Mouse (Mus musculus) 416B (cell line): ENCODE results near the gene Itpkb.
A peak's percentile ranks its signal among the peaks of the same experiment; 100 is the strongest.

Experiments
- DNase-seq: peaks from one replicate; pipeline ENCODE4 v3.0.0; 2011; ENCODE audit warnings: low read depth

Itpkb gene

DNA sequence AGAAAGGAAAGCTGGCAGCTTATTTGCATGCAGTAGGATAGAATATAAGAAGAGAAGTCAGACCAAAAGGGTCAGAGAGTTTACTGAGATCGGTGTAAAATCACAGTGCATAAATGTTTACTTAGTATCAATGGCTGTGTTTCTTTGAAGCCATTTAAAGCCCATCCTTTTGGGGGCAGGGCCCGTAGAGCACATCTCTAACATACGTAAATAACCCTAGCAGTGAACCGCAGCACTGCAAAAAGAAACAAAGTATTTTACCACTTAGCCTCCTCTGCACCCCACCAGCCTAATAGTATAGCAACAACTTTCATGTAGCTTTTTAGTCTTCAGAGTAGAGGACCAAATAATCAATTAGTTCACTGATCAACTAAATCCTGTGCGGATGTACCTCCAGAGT lies 67.4 kb downstream of the Itpkb start:
- DNase-seq: no peak

DNA sequence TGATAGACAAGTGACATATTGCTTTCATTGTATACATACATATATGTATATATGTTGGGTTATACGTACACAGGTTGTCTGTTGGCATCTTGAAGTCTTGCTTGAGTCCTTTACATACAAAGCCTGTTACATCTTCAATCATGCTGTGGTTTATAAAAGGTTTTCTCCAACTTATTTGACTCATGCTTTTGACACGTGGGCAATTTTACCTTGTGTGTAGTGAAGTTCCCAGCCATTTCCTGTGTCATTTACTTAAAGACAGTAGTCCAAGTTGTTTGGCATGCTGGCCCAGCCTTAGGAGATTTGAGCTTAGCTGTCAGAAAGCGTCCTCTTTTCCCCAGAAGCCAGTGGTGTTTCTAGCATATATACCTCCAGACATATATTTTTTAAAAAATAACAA lies 68.2 kb downstream of the Itpkb start:
- no peak for DNase-seq

DNA sequence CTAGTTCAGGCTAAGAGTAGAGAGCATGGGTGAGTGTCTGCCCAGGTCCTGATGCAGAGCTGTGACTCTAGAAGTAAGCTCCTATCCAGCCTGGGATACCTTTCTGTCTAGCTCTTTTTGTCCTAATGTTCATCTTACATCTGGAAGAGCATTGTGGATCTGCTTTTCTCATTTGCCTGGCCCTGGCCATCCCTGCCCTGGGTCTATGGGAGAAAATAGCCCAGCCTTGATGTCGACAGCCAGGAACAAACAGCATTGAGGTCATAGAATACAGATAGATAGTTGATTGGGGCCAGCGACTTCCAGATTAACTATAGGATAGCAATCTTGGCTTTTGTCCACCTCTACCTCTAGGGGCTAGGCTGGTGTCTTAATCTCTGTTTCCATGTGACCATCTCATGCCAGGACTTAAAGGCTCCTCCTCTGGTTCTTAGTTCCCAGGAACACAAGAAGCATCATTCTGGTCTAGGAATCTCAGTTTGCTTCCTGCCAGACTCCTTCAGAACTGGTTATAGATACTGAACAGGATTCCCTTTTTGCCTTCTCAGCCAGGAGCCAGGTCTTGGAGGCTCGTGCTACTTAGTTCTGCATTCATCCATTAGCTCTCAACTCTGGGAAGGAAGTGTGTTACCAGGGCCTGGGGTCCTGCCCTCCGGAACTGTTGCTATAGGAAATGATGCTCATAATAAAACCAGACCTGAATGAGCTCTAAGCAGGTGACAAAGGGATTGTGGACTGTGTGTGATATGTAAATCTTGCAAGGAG lies 70.6 kb downstream of the Itpkb start:
- DNase-seq: no peak

GRCm38 (mm10) chr1:180401725-180402124 lies 71.4 kb downstream of the Itpkb start:
- DNase-seq: no peak

DNA sequence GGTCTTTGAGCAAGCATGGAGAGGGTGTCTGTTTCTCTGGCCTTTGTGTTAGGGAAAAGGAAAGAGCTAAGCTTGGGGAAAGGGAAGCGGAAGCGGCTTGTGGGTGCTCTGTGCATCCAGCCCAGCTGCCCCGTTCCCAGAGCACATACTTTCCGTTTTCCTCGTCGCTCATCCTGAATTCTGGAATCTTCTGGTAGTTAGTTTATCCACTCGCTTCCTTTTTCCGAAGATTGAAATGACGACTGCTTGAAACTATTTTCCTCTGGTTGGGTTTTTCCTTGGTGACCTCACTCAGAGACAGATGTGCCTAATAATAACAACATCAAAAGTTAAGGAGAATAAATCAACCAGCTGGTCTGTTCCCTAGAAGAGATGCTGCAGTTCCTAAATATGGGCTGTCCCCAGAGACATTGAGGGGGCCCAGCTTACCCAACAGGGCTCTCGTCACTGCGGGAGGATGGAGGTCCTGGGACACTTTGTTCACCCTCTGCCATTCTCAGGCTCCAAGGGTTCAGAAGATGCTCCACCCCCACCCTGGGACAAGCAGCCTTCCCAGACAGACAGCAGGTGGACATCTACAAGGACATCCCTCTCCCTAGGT lies 72.3 kb downstream of the Itpkb start:
- DNase-seq: no peak

DNA sequence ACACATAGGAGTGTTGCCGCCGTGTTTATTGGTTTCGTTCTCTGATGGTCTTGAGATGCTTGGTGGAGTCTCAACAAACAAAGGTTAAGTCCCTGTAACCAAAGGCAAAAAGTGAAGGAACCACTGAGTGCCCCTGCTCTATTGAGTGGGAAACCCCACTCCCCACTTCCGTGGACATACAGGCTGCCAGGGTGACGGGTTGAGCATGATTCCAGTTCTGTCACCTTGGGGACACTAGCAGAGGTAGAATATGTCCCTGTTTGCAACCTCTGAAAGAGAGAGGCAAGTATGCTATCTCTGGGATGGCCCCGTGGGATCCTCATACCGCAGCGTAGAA lies 73.0 kb downstream of the Itpkb start:
- DNase-seq: no peak

GRCm38 (mm10) chr1:180403694-180404606 lies 73.7 kb downstream of the Itpkb start:
- peak; percentile 97 for DNase-seq

GRCm38 (mm10) chr1:180404706-180405105 lies 74.4 kb downstream of the Itpkb start:
- DNase-seq: no peak

DNA sequence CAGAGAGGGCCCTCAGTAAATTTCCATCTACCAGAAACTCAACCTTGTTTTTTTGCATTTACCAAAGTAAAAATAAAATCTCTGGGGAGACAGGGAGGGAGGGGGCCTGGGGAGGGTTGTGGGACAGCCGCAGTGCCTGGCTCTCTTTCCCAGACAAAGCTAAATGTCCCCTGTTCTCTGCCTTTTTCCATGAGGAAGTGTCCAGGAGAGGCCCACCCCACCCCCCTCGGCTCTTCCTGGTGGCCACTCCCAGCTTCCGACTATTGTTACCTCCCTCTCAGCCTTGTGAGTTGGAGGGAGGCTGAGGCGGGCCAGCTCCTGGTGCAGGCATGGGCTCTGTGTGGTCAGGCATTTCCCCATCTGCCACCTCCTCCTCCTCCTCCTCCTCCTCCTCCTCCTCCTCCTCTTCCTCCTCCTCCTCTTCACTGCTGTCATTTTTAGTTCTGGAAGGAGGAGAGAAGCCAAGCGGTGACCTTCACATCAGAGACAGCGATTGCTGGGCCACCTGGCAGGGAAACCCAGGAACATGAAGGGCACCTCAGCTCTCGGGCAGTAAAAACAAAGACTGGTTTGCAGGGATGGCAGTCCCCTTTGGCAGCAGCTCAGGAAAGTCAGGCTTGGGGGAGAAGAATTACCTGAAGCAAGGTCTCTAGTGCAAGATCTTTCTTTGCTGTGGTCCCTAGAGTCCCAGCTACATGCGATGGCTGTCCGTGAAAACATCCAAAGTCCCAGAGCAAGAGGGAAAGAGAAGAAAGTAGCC lies 75.5 kb downstream of the Itpkb start:
- no peak for DNase-seq

- DNase-seq: no peak
These were observed 76.2 kb downstream of the Itpkb start for GRCm38 (mm10) chr1:180406336-180407035.

GRCm38 (mm10) chr1:180407171-180407671 lies 76.9 kb downstream of the Itpkb start:
- DNase-seq: peak; percentile 71

GRCm38 (mm10) chr1:180407727-180408719 lies 77.7 kb downstream of the Itpkb start:
- no peak for DNase-seq

GRCm38 (mm10) chr1:180408832-180409231 lies 78.5 kb downstream of the Itpkb start:
- no peak for DNase-seq

DNA sequence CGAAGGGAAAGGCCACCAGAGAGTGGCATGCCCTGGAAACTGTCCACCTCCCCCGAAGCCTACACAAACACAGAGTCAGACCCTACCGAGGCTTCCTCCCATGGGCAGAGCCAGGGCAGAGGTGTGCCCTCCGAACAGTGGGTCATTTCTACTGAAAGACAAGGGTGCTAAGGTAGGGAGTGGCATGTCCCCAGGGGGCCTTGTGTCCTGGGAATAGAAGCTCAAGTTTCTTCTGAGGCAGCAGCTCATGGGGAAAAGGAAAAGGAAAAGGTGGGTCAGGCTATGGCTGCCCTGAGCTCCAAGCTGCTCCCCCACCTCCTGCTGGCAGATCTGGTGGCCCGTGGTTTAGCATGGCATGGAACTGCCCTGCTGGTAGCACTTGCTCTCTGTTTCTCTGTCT lies 79.5 kb downstream of the Itpkb start:
- DNase-seq: no peak

GRCm38 (mm10) chr1:180410306-180410705 lies 80.0 kb downstream of the Itpkb start:
- peak; percentile 54 for DNase-seq

- no peak for DNase-seq
These were observed 84.8 kb downstream of the Itpkb start for GRCm38 (mm10) chr1:180415064-180415463.

GRCm38 (mm10) chr1:180415836-180416235 lies 85.6 kb downstream of the Itpkb start:
- DNase-seq: no peak

DNA sequence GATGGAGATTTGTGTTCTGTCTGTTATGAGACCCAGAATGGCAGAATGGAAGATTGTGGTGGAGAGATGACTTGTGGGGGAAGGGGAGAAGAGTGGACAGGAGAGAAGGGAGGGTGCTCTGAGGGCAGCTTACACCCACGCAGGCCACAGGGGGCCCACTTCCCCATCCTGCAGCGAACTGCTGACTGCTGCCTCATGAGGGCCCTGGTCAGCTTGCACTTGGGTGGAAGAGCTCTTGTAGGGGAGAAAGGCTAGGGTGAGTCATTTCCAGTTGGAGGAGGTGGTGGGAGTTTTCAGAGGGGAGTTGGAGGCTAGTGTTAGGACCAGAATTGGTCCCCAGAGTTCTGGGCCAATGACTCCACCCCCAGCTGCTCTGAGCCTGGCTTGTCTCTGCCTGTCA lies 86.8 kb downstream of the Itpkb start:
- peak; percentile 90 for DNase-seq

DNA sequence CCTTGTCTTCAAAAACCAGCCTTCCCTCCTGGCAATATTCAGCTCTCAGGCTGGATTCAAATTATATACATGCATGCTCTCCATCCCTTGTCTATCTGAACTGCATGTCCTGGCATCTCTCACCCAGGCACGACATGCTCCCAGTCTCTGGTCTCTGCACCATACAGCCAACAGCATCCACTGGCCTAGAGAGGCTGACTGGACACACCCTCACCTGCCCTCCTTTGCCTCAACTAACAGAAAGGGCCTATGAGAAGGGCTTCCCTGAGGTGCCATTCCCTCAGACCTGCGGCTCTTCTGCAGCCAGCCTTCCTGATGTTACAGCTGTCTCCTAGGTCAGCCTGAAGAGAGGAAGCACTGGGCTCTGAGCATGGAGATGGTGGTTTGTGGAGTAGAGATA lies 88.8 kb downstream of the Itpkb start:
- no peak for DNase-seq
